Mouse (Mus musculus) kidney, adult 2 months (tissue): ENCODE results near the gene Akr1cl.

ENCODE experiments used
- CTCF ChIP-seq: fragments of 200-500 bp; conservative IDR thresholded peaks from 2 replicates; pipeline ENCODE4 v1.5.1; 2011; ENCODE audit warnings: low read depth, mild to moderate bottlenecking, control low read depth, low read length, moderate library complexity, mixed read lengths; ENCODE audit not compliant: insufficient read depth, insufficient read length
- POLR2A ChIP-seq: fragments of 200-500 bp; IDR thresholded peaks from one replicate; pipeline ENCODE4 v1.6.1; 2011; ENCODE audit warnings: low read depth, low read length, control low read depth

- TF ChIP-seq CTCF = no peak
- TF ChIP-seq POLR2A = no peak
These were observed 8.2 kb upstream of the Akr1cl start for GRCm38 (mm10) chr1:65040806-65041205.
